Mouse (Mus musculus) cerebellum, adult 9-11 months (tissue): ENCODE results near the gene H2-DMb1.
A peak's percentile ranks its signal among the peaks of the same experiment; 100 is the strongest.

Experiments
- DNase-seq: peaks from one replicate; pipeline ENCODE4 v3.0.0; 2022

The H2-DMb1 gene

GRCm38 (mm10) chr17:34164202-34164895 is 11.5 kb downstream of the H2-DMb1 start:
- no peak for DNase-seq

- no peak for DNase-seq
Measured at GRCm38 (mm10) chr17:34165033-34165730, 12.3 kb downstream of the H2-DMb1 start.

- no peak for DNase-seq
Measured at GRCm38 (mm10) chr17:34169279-34169678, 16.4 kb downstream of the H2-DMb1 start.

DNA sequence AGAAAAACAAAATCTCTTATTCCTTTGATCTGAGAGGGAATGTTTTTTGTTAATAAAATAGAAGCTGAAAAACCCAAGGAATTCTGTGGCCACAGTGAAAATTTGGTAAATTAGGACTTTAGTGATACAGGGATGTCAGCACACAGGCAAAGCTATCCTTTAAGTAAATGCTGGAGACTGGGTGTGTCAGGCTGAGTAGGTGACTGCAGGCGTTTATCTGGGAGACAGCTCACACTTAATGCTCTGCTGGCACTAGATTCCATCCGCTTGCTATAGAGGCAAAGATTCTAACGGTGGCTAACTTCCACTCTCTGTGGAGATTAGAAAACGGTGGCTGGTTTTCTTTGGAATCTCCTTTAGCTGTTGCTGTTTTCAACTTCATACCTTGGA is 17.6 kb downstream of the H2-DMb1 start:
- no peak for DNase-seq

- DNase-seq, result peak; percentile 51
Measured at GRCm38 (mm10) chr17:34170877-34171498, 18.1 kb downstream of the H2-DMb1 start.

DNA sequence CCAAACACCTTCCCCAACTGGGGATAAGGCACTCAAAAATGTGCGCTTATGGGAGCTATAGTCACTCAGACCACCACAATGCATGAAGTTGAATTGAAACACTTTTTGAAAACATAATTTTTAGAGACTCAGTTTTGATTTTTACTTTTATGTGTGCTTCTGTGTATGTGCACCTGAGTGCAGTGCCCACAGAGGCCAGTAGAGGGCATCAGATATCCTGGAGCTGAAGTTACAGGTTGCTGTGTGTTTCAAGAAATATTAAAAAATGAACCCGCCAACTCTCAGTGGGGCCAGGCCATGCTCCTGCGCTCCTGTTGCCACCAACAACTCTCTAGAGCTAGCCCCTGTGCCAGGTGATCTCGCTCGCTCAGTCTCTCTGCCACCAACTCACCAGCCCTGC is 19.7 kb downstream of the H2-DMb1 start:
- DNase-seq, result no peak

GRCm38 (mm10) chr17:34174075-34174474 is 21.2 kb downstream of the H2-DMb1 start:
- DNase-seq, result no peak

- no peak for DNase-seq
Measured at GRCm38 (mm10) chr17:34177179-34177578, 24.3 kb downstream of the H2-DMb1 start.

- no peak for DNase-seq
Measured at GRCm38 (mm10) chr17:34179019-34179418, 26.1 kb downstream of the H2-DMb1 start.

DNA sequence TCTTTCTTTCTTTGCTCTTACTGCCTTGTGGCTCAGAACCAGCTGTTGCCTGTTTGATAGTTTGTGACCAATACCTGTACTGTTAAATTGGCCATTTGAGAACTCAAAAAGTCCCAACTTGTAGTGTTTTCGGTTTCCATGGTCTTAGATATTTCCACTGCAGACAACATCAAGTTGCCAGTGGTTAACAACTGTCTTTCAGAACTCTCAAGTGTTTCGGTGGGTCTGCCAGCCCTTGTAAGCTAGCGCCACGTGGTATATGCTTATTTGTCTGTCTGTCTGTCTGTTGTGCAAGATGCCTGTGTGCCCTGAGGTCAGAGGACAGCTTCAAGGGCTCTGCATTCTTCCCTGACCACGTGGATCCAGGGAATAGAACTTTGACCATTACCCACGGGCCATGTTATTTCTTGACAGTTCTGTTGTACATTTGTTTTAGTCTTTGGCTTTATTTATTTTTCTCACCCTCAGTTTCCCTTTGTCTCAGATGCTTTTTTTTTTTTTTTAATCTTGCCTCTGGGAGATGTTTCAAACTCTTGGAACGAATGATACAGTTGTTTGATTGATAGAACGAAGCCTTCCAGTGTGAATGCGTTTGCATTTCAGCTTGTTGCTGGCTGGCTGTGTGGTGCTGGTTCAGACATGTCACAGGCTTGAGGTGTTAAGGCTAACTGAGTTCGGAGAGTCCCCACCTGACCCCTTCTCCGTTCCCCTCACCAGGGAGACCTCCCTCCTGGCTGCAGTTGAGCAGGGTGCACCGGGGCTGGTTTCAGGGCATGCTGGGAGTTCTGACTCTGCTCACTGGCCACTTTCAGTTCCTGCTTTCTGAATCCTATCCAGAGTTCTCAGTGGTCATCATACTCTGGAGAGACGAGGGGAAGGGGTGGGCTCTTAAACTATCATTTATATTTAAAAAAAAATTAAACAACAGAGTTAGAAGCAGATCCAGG is 27.3 kb downstream of the H2-DMb1 start:
- DNase-seq, result no peak

DNA sequence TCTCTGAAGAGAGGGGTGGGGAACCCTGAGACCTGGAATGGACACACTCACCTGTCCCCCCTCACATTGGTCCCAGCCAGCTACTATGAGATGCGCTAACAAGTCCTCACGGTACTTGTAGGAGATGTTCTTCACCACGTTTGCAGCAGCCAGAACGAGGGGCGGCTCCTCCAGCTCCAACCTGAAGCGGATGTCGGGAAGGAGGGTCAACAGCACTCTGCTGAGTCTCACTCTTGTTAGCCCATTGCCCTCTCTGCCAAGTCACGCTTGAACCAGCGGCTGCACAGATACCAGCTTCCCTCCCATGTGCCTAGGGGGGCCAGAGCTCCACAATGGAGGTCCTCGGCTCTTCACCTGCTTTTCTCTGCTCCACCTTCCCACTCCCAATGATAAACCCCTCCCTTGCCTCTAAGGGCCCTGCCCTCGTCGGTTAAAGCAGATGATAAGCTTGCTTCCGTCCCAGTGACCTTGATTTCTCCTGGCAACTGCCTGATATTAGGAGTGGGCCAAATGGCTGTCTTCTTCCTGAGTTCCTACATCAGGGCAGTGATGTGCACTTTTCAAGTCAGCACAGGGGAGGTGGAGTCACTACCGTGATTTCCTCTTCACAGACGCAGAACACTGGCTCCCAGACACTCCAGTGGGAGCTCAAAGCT is 30.8 kb downstream of the H2-DMb1 start:
- DNase-seq, result no peak

DNA sequence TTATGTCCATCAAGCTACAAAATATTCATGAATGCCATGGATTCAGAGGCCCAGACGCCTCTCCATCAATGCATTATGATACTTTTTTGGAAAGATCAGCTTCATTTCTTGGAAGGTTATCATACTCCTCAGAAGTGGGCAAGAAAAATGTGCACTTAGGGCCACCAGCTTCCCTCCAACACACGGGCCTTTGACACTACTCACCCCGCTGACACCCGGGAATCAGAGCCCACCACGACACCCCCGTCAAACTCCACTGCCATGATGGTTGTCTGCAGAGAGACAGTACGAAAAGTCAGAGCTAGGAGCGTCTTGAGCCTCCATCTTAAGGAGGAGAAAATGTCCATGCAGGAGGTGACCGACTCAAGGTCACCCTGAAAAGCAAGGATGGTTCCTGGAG is 32.7 kb downstream of the H2-DMb1 start:
- no peak for DNase-seq

GRCm38 (mm10) chr17:34186885-34187260 is 34.0 kb downstream of the H2-DMb1 start:
- DNase-seq, result no peak

DNA sequence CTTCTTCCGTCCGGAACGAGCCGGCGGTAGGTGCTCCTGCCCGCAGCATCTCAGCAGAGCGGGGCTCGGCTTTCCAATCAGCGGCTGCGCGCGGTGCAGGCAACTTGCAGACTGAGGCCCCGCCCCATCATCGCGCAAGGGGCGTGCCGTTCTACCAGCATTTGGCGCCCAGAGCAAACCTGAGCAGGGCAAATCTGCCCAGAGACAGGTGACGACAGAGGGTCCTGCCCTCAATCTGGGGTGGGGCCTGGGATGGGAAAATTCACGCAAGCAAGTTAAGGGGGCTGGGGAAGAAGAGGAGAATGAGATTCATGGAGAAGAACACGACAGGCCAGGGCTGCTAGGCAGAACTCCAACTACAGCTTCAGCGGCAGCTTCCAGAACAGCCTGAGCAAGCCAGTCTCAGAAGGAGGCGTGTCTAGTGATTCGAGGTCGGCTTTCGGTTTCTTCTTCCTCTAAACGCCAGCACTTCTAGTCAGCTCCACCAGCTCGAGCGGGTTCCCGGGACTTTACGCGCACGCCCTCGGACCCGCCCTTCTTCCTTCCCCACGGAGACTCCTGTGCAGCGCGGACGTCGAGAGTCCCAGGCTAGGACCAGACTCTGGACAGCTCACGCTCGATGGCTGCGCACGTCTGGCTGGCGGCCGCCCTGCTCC is 34.5 kb downstream of the H2-DMb1 start, which contains the start of the genes Tap1 and Psmb9:
TSS of gene Tap1 (plus strand) at position 293 of the 656 bp plus-strand sequence.
TSS of gene Psmb9 (minus strand) at position 504 of the 656 bp plus-strand sequence.
- peak; percentile 84 for DNase-seq

GRCm38 (mm10) chr17:34188010-34188409 is 35.1 kb downstream of the H2-DMb1 start:
- DNase-seq, result no peak

GRCm38 (mm10) chr17:34188986-34189385 is 36.1 kb downstream of the H2-DMb1 start:
- no peak for DNase-seq

DNA sequence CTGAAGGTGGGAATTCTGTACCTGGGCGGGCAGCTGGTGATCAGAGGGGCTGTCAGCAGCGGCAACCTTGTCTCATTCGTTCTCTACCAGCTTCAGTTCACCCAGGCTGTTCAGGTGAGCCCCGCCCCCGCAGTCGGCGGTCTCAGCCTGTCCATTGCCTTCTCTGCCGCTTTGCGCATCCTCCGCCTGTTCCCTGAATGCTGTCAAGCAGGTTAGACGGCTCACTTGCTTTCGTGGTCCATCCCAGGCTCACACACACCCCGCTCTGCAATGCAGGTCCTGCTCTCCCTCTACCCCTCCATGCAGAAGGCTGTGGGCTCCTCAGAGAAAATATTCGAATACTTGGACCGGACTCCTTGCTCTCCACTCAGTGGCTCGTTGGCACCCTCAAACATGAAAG is 40.0 kb downstream of the H2-DMb1 start:
- no peak for DNase-seq

- no peak for DNase-seq
Measured at GRCm38 (mm10) chr17:34193468-34193867, 40.6 kb downstream of the H2-DMb1 start.

- no peak for DNase-seq
Measured at GRCm38 (mm10) chr17:34194723-34195122, 41.9 kb downstream of the H2-DMb1 start.

DNA sequence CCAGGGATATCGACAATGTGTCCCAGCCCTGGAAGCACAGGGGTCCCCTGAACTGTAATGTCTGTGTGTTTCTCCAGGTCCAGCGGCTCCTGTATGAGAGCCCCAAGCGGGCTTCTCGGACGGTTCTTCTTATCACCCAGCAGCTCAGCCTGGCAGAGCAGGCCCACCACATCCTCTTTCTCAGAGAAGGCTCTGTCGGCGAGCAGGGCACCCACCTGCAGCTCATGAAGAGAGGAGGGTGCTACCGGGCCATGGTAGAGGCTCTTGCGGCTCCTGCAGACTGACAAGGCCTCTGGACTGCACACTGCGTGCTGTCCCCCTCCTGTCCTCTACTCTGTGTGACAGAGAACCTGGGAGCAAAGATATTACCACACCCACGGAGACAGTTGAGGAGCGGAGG is 43.6 kb downstream of the H2-DMb1 start:
- no peak for DNase-seq
